Comparison of ENCODE assay signal across 9 mouse cellular contexts in genomic region chr9:64903386-64903785, GRCm38 (mm10). TPM values are rescaled to one million over a fixed set of nuclear protein-coding genes. Genes with fewer than 3 reads are reported as not detected.
DNase-seq lines count a peak whose midpoint lies in the region; ATAC-seq and TF ChIP-seq lines count a peak whose summit lies in the region.
"Had no signal": no experiment of that assay in that cellular context is flagged by ENCODE, and none has a peak within 500 bp of the region (broad histone marks: within the 10 kb centered on the region; RNA-seq: fewer than 3 reads in every experiment).

No protein-coding gene starts in this region.

- no peak for TF ChIP-seq EP300 in CH12.LX (IDR thresholded peaks at IDR 0.05; ENCODE audit: low read length)

- H3K4me1 ChIP-seq in CH12.LX (ENCODE audit: control insufficient read depth in 1 of 2, insufficient read depth in 2 of 2) = no peaks in the 10 kb centered on the region
- H3K4me1 ChIP-seq in forebrain, embryonic 14.5 days (ENCODE audit: control insufficient read depth, insufficient read depth, low read length) = no peaks in the 10 kb centered on the region

- dilution Hi-C loops in CH12.LX (cut with MboI; ENCODE audit: extremely low pct_ligation_motif_present, extremely low pct_unique_long_range_greater_than_20kb, low sequenced_read_pairs) = no loop called here

- WGBS in forebrain, embryonic 14.5 days = 58% methylated on average over 3 of the region's 3 CpGs

- H3K4me2 ChIP-seq in CH12.LX (ENCODE audit: insufficient read depth, low read depth, poor library complexity, severe bottlenecking) = no peak overlapping the region
- H3K4me2 ChIP-seq in forebrain, embryonic 14.5 days (ENCODE audit: low read length) = no peak overlapping the region

- peak; percentile 61 for TF ChIP-seq RAD21 in CH12.LX (IDR thresholded peaks at IDR 0.05; ENCODE audit: low read depth, low read length)

- no peak overlapping the region for H3K9ac ChIP-seq in CH12.LX (ENCODE audit: insufficient read depth, low read depth)
- no peak overlapping the region for H3K9ac ChIP-seq in forebrain, embryonic 14.5 days (ENCODE audit: low read length)

- in situ Hi-C loops in CH12.LX (cut with MboI; ENCODE audit: low pct_ligation_motif_present, low pct_unique_long_range_greater_than_20kb, low sequenced_read_pairs) = no loop called here

- ATAC-seq in forebrain, embryonic 14.5 days = peak; percentile 52; the same call in 1 of the 2 replicates

- no peak overlapping the region for H3K27ac ChIP-seq in CH12.LX (ENCODE audit: insufficient read depth, low read depth)
- H3K27ac ChIP-seq in forebrain, embryonic 14.5 days (ENCODE audit: low read depth, low read length) = no peak overlapping the region

- TF ChIP-seq POLR2A in CH12.LX (IDR thresholded peaks at IDR 0.05; ENCODE audit: low read depth, low read length) = no peak

- TF ChIP-seq CTCF in CH12.LX (conservative IDR thresholded peaks at IDR 0.05 in 1 of 2, IDR thresholded peaks at IDR 0.05 in 1 of 2; ENCODE audit: low read depth in 2 of 2, low read length in 2 of 2) = peak; percentile 79 to 80

- no peak overlapping the region for H3K4me3 ChIP-seq in CH12.LX (replicated peaks in 1 of 3; ENCODE audit: low read depth in 2 of 3, low read length in 2 of 3, poor library complexity in 1 of 3)
- no peak overlapping the region for H3K4me3 ChIP-seq in forebrain, embryonic 14.5 days (ENCODE audit: low read depth, low read length)

- no peaks in the 10 kb centered on the region for H3K27me3 ChIP-seq in CH12.LX (replicated peaks)
- H3K27me3 ChIP-seq in forebrain, embryonic 14.5 days (replicated peaks; ENCODE audit: control insufficient read depth, insufficient read depth, low read length) = no peaks in the 10 kb centered on the region

- peaks cover 59 to 84% of the 10 kb centered on the region in 2 experiments for H3K36me3 ChIP-seq in CH12.LX (replicated peaks in 1 of 2; ENCODE audit: control insufficient read depth in 1 of 2, insufficient read depth in 1 of 2, low read length in 1 of 2)
- peaks cover 22% of the 10 kb centered on the region; the same call in 1 of the 2 replicates for H3K36me3 ChIP-seq in forebrain, embryonic 14.5 days (ENCODE audit: control insufficient read depth, insufficient read depth, low read length)

- H3K79me2 ChIP-seq in CH12.LX (replicated peaks; ENCODE audit: control insufficient read depth, extremely low read depth, insufficient read depth, poor library complexity, severe bottlenecking) = peaks cover 14% of the 10 kb centered on the region

- H3K9me3 ChIP-seq in CH12.LX (replicated peaks; ENCODE audit: low read length) = no peaks in the 10 kb centered on the region
- H3K9me3 ChIP-seq in forebrain, embryonic 14.5 days (replicated peaks; ENCODE audit: control insufficient read depth, low read length) = no peaks in the 10 kb centered on the region

- DNase-seq in 3134 (ENCODE audit: extremely low read depth, insufficient read length, low spot score) (peak; percentile 24), CH12.LX (ENCODE audit: extremely low read depth) (peak; percentile 57)
- peak; percentile 39 for DNase-seq in c-Kit-negative CD71-positive TER-119-positive erythroid progenitor cells, embryonic 14.5 days (ENCODE audit: low read depth, low spot score)
- DNase-seq in forebrain, embryonic 14.5 days (ENCODE audit: low spot score) = peak; percentile 90
- peak; percentile 82 for DNase-seq in kidney, adult 9 months
- peak; percentile 68 to 71 for DNase-seq in lung, adult 18-20 months
- peak; percentile 33 for DNase-seq in right cerebral cortex, postnatal 25 days
- DNase-seq in urinary bladder, postnatal 25 days (ENCODE audit: low spot score) = peak; percentile 67

TF ChIP-seq in CH12.LX, 34 proteins besides CTCF, POLR2A, EP300 and RAD21:
- TF ChIP-seq SMC3 (IDR thresholded peaks at IDR 0.05; ENCODE audit: low read depth, low read length) (peak; percentile 81), POLR2AphosphoS2 (IDR thresholded peaks at IDR 0.05; ENCODE audit: low read depth, low read length) (no peak), ZC3H11A (IDR thresholded peaks at IDR 0.05; ENCODE audit: low read depth, low read length) (peak; percentile 12; the same call in 1 of the 2 replicates), PAX5 (IDR thresholded peaks at IDR 0.05; ENCODE audit: low read length) (no peak), GABPA (IDR thresholded peaks at IDR 0.05; ENCODE audit: insufficient replicate concordance, low read depth, low read length) (no peak), ELF1 (IDR thresholded peaks at IDR 0.05; ENCODE audit: low read depth, low read length) (no peak), JUND (conservative IDR thresholded peaks at IDR 0.05; ENCODE audit: low read depth, low read length) (no peak), ETS1 (conservative IDR thresholded peaks at IDR 0.05; ENCODE audit: low read depth, low read length) (no peak), MEF2A (IDR thresholded peaks at IDR 0.05; ENCODE audit: borderline replicate concordance, low read depth, low read length) (no peak), RCOR1 (conservative IDR thresholded peaks at IDR 0.05; ENCODE audit: low read depth, low read length) (no peak), USF1 (IDR thresholded peaks at IDR 0.05; ENCODE audit: low read depth, low read length) (no peak), UBTF (IDR thresholded peaks at IDR 0.05; ENCODE audit: low read depth, low read length) (no peak), HCFC1 (IDR thresholded peaks at IDR 0.05; ENCODE audit: low read depth, low read length) (no peak)

RNA-seq across cellular contexts. Expression of gene Slc24a1, which starts 48.0 kb away (rescaled TPM):
- total RNA-seq in CH12.LX (2012; rRNA removed) (under 0.01 and 0.04 TPM in 2 replicates), CH12.LX (2014; rRNA removed) (not detected in 2 replicates)
- 0.05 and 0.11 TPM in 2 replicates for polyA plus RNA-seq in CH12.LX (2012; ENCODE audit: insufficient read length, low read depth)
- polyA plus RNA-seq in forebrain, embryonic 14.5 days (2014; fragmentation: Nextera tagmentation; extraction: Ambion mirVana) = 0.03 and 0.05 TPM in 2 replicates
- total RNA-seq: hematopoietic stem cell, adult 5-6 weeks had no signal

RNA-seq across cellular contexts. Expression of gene Ints14, which starts 57.3 kb away (rescaled TPM):
- total RNA-seq in CH12.LX (2012; rRNA removed) = 30.1 and 38.2 TPM in 2 replicates
- 51.9 and 52.9 TPM in 2 replicates for total RNA-seq in CH12.LX (2014; rRNA removed)
- 55.8 and 58.2 TPM in 2 replicates for polyA plus RNA-seq in CH12.LX (2012; ENCODE audit: insufficient read length, low read depth)
- 49.0 and 49.8 TPM in 2 replicates for polyA plus RNA-seq in forebrain, embryonic 14.5 days (2014; fragmentation: Nextera tagmentation; extraction: Ambion mirVana)

Comparison
In these comparisons a context has a peak if more than half of its experiments do, and no peak if none do; other contexts are left out.
1. DNase-seq: peak in every context shown above with its lines; median percentile 90 in forebrain, embryonic 14.5 days; 82 in kidney, adult 9 months; 70 in lung, adult 18-20 months; 67 in urinary bladder, postnatal 25 days; 57 in CH12.LX; 39 in c-Kit-negative CD71-positive TER-119-positive erythroid progenitor cells, embryonic 14.5 days; 33 in right cerebral cortex, postnatal 25 days; 24 in 3134.